Comparison of ENCODE assay signal across 25 mouse cellular contexts in genomic region chr2:59554373-59554940, GRCm38 (mm10). TPM values are rescaled to one million over a fixed set of nuclear protein-coding genes. Genes with fewer than 3 reads are reported as not detected.
DNase-seq lines count a peak whose midpoint lies in the region; ATAC-seq and TF ChIP-seq lines count a peak whose summit lies in the region.
"Had no signal": no experiment of that assay in that cellular context is flagged by ENCODE, and none has a peak within 500 bp of the region (broad histone marks: within the 10 kb centered on the region; RNA-seq: fewer than 3 reads in every experiment).

No protein-coding gene starts in this region.

- no peak overlapping the region for H3K4me2 ChIP-seq in embryonic facial prominence, embryonic 14.5 days (ENCODE audit: low read depth, low read length)
- H3K4me2 ChIP-seq in kidney, postnatal 0 days (ENCODE audit: low read length), result no peak overlapping the region
- H3K4me2 ChIP-seq in lung, embryonic 15.5 days, result no peak overlapping the region
- no peak overlapping the region for H3K4me2 ChIP-seq in lung, postnatal 0 days (replicated peaks; ENCODE audit: low read depth, low read length)
- no peak overlapping the region for H3K4me2 ChIP-seq in stomach, embryonic 16.5 days (ENCODE audit: low read depth, low read length)
- no peak overlapping the region for H3K4me2 ChIP-seq in stomach, postnatal 0 days (replicated peaks; ENCODE audit: low read depth)
- H3K4me2 ChIP-seq: embryonic facial prominence, embryonic 12.5 days; forebrain, embryonic 12.5 days; forebrain, embryonic 15.5 days; heart, embryonic 13.5 days; hindbrain, embryonic 12.5 days; hindbrain, embryonic 15.5 days had no signal

- H3K9me3 ChIP-seq in embryonic facial prominence, embryonic 14.5 days (ENCODE audit: control insufficient read depth, low read length), result no peaks in the 10 kb centered on the region
- H3K9me3 ChIP-seq in embryonic facial prominence, embryonic 10.5 days, result no peaks in the 10 kb centered on the region
- H3K9me3 ChIP-seq in kidney, postnatal 0 days (replicated peaks; ENCODE audit: low read length), result no peaks in the 10 kb centered on the region
- H3K9me3 ChIP-seq in lung, embryonic 15.5 days, result no peaks in the 10 kb centered on the region
- no peaks in the 10 kb centered on the region for H3K9me3 ChIP-seq in lung, postnatal 0 days (ENCODE audit: low read length)
- no peaks in the 10 kb centered on the region; the same call in 1 of the 2 replicates for H3K9me3 ChIP-seq in stomach, embryonic 16.5 days (replicated peaks; ENCODE audit: control insufficient read depth, low read length)
- H3K9me3 ChIP-seq in stomach, postnatal 0 days (ENCODE audit: control insufficient read depth, low read length), result no peaks in the 10 kb centered on the region
- H3K9me3 ChIP-seq: embryonic facial prominence, embryonic 12.5 days; forebrain, embryonic 12.5 days; forebrain, embryonic 15.5 days; heart, embryonic 10.5 days; heart, embryonic 13.5 days; hindbrain, embryonic 12.5 days; hindbrain, embryonic 15.5 days had no signal

- no peak for TF ChIP-seq EP300 in lung, postnatal 0 days (IDR thresholded peaks at IDR 0.05)
- TF ChIP-seq EP300 in stomach, postnatal 0 days (optimal IDR thresholded peaks at IDR 0.05), result no peak

- H3K27me3 ChIP-seq in embryonic facial prominence, embryonic 14.5 days (replicated peaks; ENCODE audit: control insufficient read depth, insufficient read depth, low read length), result no peaks in the 10 kb centered on the region
- no peaks in the 10 kb centered on the region for H3K27me3 ChIP-seq in embryonic facial prominence, embryonic 10.5 days (replicated peaks; ENCODE audit: low read depth, poor library complexity, severe bottlenecking)
- no peaks in the 10 kb centered on the region for H3K27me3 ChIP-seq in kidney, postnatal 0 days (ENCODE audit: insufficient read depth, low read length)
- H3K27me3 ChIP-seq in lung, embryonic 15.5 days, result no peaks in the 10 kb centered on the region
- H3K27me3 ChIP-seq in lung, postnatal 0 days (replicated peaks; ENCODE audit: insufficient read depth, low read length), result no peaks in the 10 kb centered on the region
- no peaks in the 10 kb centered on the region for H3K27me3 ChIP-seq in stomach, embryonic 16.5 days (ENCODE audit: control insufficient read depth, insufficient read depth, low read length)
- H3K27me3 ChIP-seq in stomach, postnatal 0 days (ENCODE audit: control insufficient read depth, insufficient read depth, low read length), result no peaks in the 10 kb centered on the region
- H3K27me3 ChIP-seq: embryonic facial prominence, embryonic 12.5 days; forebrain, embryonic 12.5 days; forebrain, embryonic 15.5 days; heart, embryonic 13.5 days; hindbrain, embryonic 12.5 days; hindbrain, embryonic 15.5 days had no signal

- no peak overlapping the region for H3K27ac ChIP-seq in embryonic facial prominence, embryonic 14.5 days (replicated peaks; ENCODE audit: low read depth, low read length)
- H3K27ac ChIP-seq in embryonic facial prominence, embryonic 10.5 days (replicated peaks), result no peak overlapping the region
- H3K27ac ChIP-seq in kidney, postnatal 0 days, result no peak overlapping the region
- H3K27ac ChIP-seq in lung, embryonic 15.5 days, result no peak overlapping the region; the same call in 1 of the 2 replicates
- H3K27ac ChIP-seq in lung, postnatal 0 days (ENCODE audit: low read length), result no peak overlapping the region
- peak overlapping the region; percentile 17; the same call in 1 of the 2 replicates for H3K27ac ChIP-seq in stomach, embryonic 16.5 days (ENCODE audit: low read length)
- no peak overlapping the region for H3K27ac ChIP-seq in stomach, postnatal 0 days (replicated peaks)
- H3K27ac ChIP-seq: embryonic facial prominence, embryonic 12.5 days; forebrain, embryonic 12.5 days; forebrain, embryonic 15.5 days; heart, adult 2 months; heart, embryonic 10.5 days; heart, embryonic 13.5 days; hindbrain, embryonic 12.5 days; hindbrain, embryonic 15.5 days had no signal

- peak; percentile 60 for DNase-seq in embryonic facial prominence, embryonic 14.5 days (ENCODE audit: low spot score)
- DNase-seq in embryonic facial prominence, embryonic 10.5 days (ENCODE audit: low spot score), result no peak
- DNase-seq in kidney, postnatal 0 days (ENCODE audit: low spot score), result peak; percentile 49
- DNase-seq in kidney, adult 18-20 months, result no peak
- no peak for DNase-seq in lung, postnatal 0 days (ENCODE audit: low spot score)
- DNase-seq in stomach, postnatal 0 days (ENCODE audit: low spot score), result no peak
- DNase-seq: adrenal gland, adult 8-10 months; adrenal gland, postnatal 25 days; cerebellum, adult 11-12 months; cerebellum, adult 8-10 months; cerebellum, postnatal 10 days; gastrocnemius, postnatal 25 days; heart, adult 2 months; heart, postnatal 14 days had no signal

- no peak overlapping the region for H3K9ac ChIP-seq in embryonic facial prominence, embryonic 14.5 days (ENCODE audit: low read depth, low read length)
- H3K9ac ChIP-seq in kidney, postnatal 0 days (ENCODE audit: low read depth, low read length), result no peak overlapping the region
- no peak overlapping the region for H3K9ac ChIP-seq in lung, embryonic 15.5 days
- no peak overlapping the region for H3K9ac ChIP-seq in lung, postnatal 0 days (replicated peaks; ENCODE audit: low read depth)
- no peak overlapping the region for H3K9ac ChIP-seq in stomach, embryonic 16.5 days (ENCODE audit: low read length)
- no peak overlapping the region for H3K9ac ChIP-seq in stomach, postnatal 0 days (ENCODE audit: low read length)
- H3K9ac ChIP-seq: embryonic facial prominence, embryonic 12.5 days; forebrain, embryonic 12.5 days; forebrain, embryonic 15.5 days; heart, embryonic 13.5 days; hindbrain, embryonic 12.5 days; hindbrain, embryonic 15.5 days had no signal

- 46% methylated on average over 2 of the region's 2 CpGs for WGBS in embryonic facial prominence, embryonic 14.5 days
- 88% methylated on average over 2 of the region's 2 CpGs for WGBS in embryonic facial prominence, embryonic 10.5 days
- WGBS in kidney, postnatal 0 days, result 71% methylated on average over 2 of the region's 2 CpGs
- WGBS in lung, embryonic 15.5 days, result 44% methylated on average over 2 of the region's 2 CpGs
- WGBS in lung, postnatal 0 days, result 60% methylated on average over 2 of the region's 2 CpGs
- WGBS in stomach, embryonic 16.5 days, result 47% methylated on average over 2 of the region's 2 CpGs
- WGBS in stomach, postnatal 0 days, result 61% methylated on average over 2 of the region's 2 CpGs

- no peaks in the 10 kb centered on the region for H3K4me1 ChIP-seq in embryonic facial prominence, embryonic 14.5 days (ENCODE audit: control insufficient read depth, insufficient read depth, low read length)
- no peaks in the 10 kb centered on the region for H3K4me1 ChIP-seq in embryonic facial prominence, embryonic 10.5 days
- H3K4me1 ChIP-seq in kidney, postnatal 0 days (replicated peaks; ENCODE audit: insufficient read depth, low read length), result no peaks in the 10 kb centered on the region
- no peaks in the 10 kb centered on the region for H3K4me1 ChIP-seq in lung, embryonic 15.5 days
- H3K4me1 ChIP-seq in lung, postnatal 0 days (ENCODE audit: insufficient read depth, low read depth, low read length), result no peaks in the 10 kb centered on the region
- H3K4me1 ChIP-seq in stomach, embryonic 16.5 days (ENCODE audit: control insufficient read depth, insufficient read depth, low read length), result no peaks in the 10 kb centered on the region
- H3K4me1 ChIP-seq in stomach, postnatal 0 days (replicated peaks; ENCODE audit: control insufficient read depth, insufficient read depth), result no peaks in the 10 kb centered on the region
- H3K4me1 ChIP-seq: embryonic facial prominence, embryonic 12.5 days; forebrain, embryonic 12.5 days; forebrain, embryonic 15.5 days; heart, embryonic 10.5 days; heart, embryonic 13.5 days; hindbrain, embryonic 12.5 days; hindbrain, embryonic 15.5 days had no signal

- no peak for TF ChIP-seq CTCF in kidney, postnatal 0 days (IDR thresholded peaks at IDR 0.05; ENCODE audit: low read depth)
- no peak for TF ChIP-seq CTCF in lung, postnatal 0 days (IDR thresholded peaks at IDR 0.05)
- no peak for TF ChIP-seq CTCF in stomach, postnatal 0 days (IDR thresholded peaks at IDR 0.05; ENCODE audit: low read depth)

- H3K4me3 ChIP-seq in embryonic facial prominence, embryonic 14.5 days (ENCODE audit: low read depth, low read length), result no peak overlapping the region
- H3K4me3 ChIP-seq in embryonic facial prominence, embryonic 10.5 days, result no peak overlapping the region
- no peak overlapping the region for H3K4me3 ChIP-seq in kidney, postnatal 0 days (replicated peaks; ENCODE audit: low read depth, low read length)
- H3K4me3 ChIP-seq in lung, embryonic 15.5 days, result no peak overlapping the region
- H3K4me3 ChIP-seq in lung, postnatal 0 days (ENCODE audit: low read depth, low read length), result no peak overlapping the region
- no peak overlapping the region for H3K4me3 ChIP-seq in stomach, embryonic 16.5 days (replicated peaks; ENCODE audit: low read length)
- H3K4me3 ChIP-seq in stomach, postnatal 0 days (ENCODE audit: low read depth, low read length), result no peak overlapping the region
- H3K4me3 ChIP-seq: embryonic facial prominence, embryonic 12.5 days; erythroblast, embryonic 14.5 days; forebrain, embryonic 12.5 days; forebrain, embryonic 15.5 days; heart, adult 2 months; heart, embryonic 10.5 days; heart, embryonic 13.5 days; hindbrain, embryonic 12.5 days; hindbrain, embryonic 15.5 days had no signal

- H3K36me3 ChIP-seq in embryonic facial prominence, embryonic 14.5 days (ENCODE audit: control insufficient read depth, insufficient read depth, low read length), result no peaks in the 10 kb centered on the region
- no peaks in the 10 kb centered on the region for H3K36me3 ChIP-seq in embryonic facial prominence, embryonic 10.5 days (replicated peaks)
- no peaks in the 10 kb centered on the region for H3K36me3 ChIP-seq in kidney, postnatal 0 days (ENCODE audit: insufficient read depth, low read length)
- H3K36me3 ChIP-seq in lung, embryonic 15.5 days, result no peaks in the 10 kb centered on the region
- H3K36me3 ChIP-seq in lung, postnatal 0 days (ENCODE audit: insufficient read depth, low read length), result no peaks in the 10 kb centered on the region
- no peaks in the 10 kb centered on the region for H3K36me3 ChIP-seq in stomach, embryonic 16.5 days (ENCODE audit: control insufficient read depth, insufficient read depth, low read length)
- H3K36me3 ChIP-seq in stomach, postnatal 0 days (ENCODE audit: control insufficient read depth, insufficient read depth, low read length), result no peaks in the 10 kb centered on the region
- H3K36me3 ChIP-seq: embryonic facial prominence, embryonic 12.5 days; forebrain, embryonic 12.5 days; forebrain, embryonic 15.5 days; heart, embryonic 10.5 days; heart, embryonic 13.5 days; hindbrain, embryonic 12.5 days; hindbrain, embryonic 15.5 days had no signal

- peak; percentile 53 for ATAC-seq in embryonic facial prominence, embryonic 14.5 days (ENCODE audit: low read depth)
- no peak for ATAC-seq in kidney, postnatal 0 days (replicated peaks; ENCODE audit: low FRiP score, low read depth)
- peak; percentile 49; the same call in 1 of the 2 replicates for ATAC-seq in lung, embryonic 15.5 days (ENCODE audit: borderline replicate concordance, extremely low read depth, low FRiP score, low TSS enrichment)
- no peak; the same call in 1 of the 2 replicates for ATAC-seq in lung, postnatal 0 days
- no peak for ATAC-seq in stomach, embryonic 16.5 days (ENCODE audit: insufficient read depth, low FRiP score)
- no peak for ATAC-seq in stomach, postnatal 0 days (ENCODE audit: low FRiP score, low TSS enrichment)
- ATAC-seq: activated CD4-positive, CD25-positive, alpha-beta regulatory T cell, adult 4 months; forebrain, embryonic 15.5 days had no signal

RNA-seq across cellular contexts. Expression of gene Tanc1, which starts 57.4 kb away (rescaled TPM):
- polyA plus RNA-seq in embryonic facial prominence, embryonic 14.5 days (2014; fragmentation: Nextera tagmentation; extraction: Ambion mirVana), result 22.7 and 24.8 TPM in 2 replicates
- 34.9 and 41.2 TPM in 2 replicates for polyA plus RNA-seq in embryonic facial prominence, embryonic 10.5 days (2016; fragmentation: Nextera tagmentation; extraction: Ambion mirVana)
- 29.8 and 34.5 TPM in 2 replicates for polyA plus RNA-seq in kidney, postnatal 0 days (2015; fragmentation: Nextera tagmentation; extraction: Ambion mirVana)
- 30.0 and 33.9 TPM in 2 replicates for polyA plus RNA-seq in lung, embryonic 15.5 days (2015; fragmentation: Nextera tagmentation; extraction: Ambion mirVana)
- 20.9 and 24.0 TPM in 2 replicates for polyA plus RNA-seq in lung, postnatal 0 days (2015; fragmentation: Nextera tagmentation; extraction: Ambion mirVana)
- polyA plus RNA-seq in stomach, embryonic 16.5 days (2015; fragmentation: Nextera tagmentation; extraction: Ambion mirVana), result 30.0 and 33.0 TPM in 2 replicates
- polyA plus RNA-seq in stomach, postnatal 0 days (2015; fragmentation: Nextera tagmentation; extraction: Ambion mirVana), result 13.4 and 15.7 TPM in 2 replicates

Comparison
In these comparisons a context has a peak if more than half of its experiments do, and no peak if none do; other contexts are left out.
1. ATAC-seq: peak in embryonic facial prominence, embryonic 14.5 days (single experiment) and lung, embryonic 15.5 days (single experiment); none in kidney, postnatal 0 days (single experiment), lung, postnatal 0 days (single experiment), stomach, embryonic 16.5 days (single experiment) and stomach, postnatal 0 days (single experiment).
2. DNase-seq: peak in embryonic facial prominence, embryonic 14.5 days (single experiment) and kidney, postnatal 0 days (single experiment); none in embryonic facial prominence, embryonic 10.5 days (single experiment), kidney, adult 18-20 months (single experiment), lung, postnatal 0 days (single experiment) and stomach, postnatal 0 days (single experiment).